Mouse (Mus musculus): Measurements from ENCODE around the gene Gaa. TPM values are rescaled to one million over a fixed set of nuclear protein-coding genes. Genes with fewer than 3 reads are reported as not detected.

The Gaa gene
- 116 and 117 TPM in 2 replicates for polyA plus RNA-seq (2016; fragmentation: Nextera tagmentation; extraction: Ambion mirVana)

GRCm38 (mm10) chr11:119267768-119268556 lies at the start of gene Gaa:
Gene Gaa, plus strand, starts transcription at chr11:119267887.
- H3K9me3 ChIP-seq (replicated peaks): no peaks in the 10 kb centered on the region
- peak within 1 kb of the TSS; percentile 98 for H3K4me2 ChIP-seq
- peak within 1 kb of the TSS; percentile 44; the same call in 1 of the 2 replicates for H3K27ac ChIP-seq (ENCODE audit: poor library complexity, severe bottlenecking)
- H3K4me3 ChIP-seq: peak within 1 kb of the TSS; percentile 86
- peak within 1 kb of the TSS; percentile 91 for H3K9ac ChIP-seq
- no peaks in the 10 kb centered on the region for H3K27me3 ChIP-seq (replicated peaks)
- 4% methylated on average over 52 of the region's 52 CpGs for WGBS
- H3K4me1 ChIP-seq (replicated peaks): peaks cover 22% of the 10 kb centered on the region
- H3K36me3 ChIP-seq: peaks cover 26% of the 10 kb centered on the region
- ATAC-seq (ENCODE audit: insufficient number of reproducible peaks, low FRiP score): peak; percentile 89

DNA sequence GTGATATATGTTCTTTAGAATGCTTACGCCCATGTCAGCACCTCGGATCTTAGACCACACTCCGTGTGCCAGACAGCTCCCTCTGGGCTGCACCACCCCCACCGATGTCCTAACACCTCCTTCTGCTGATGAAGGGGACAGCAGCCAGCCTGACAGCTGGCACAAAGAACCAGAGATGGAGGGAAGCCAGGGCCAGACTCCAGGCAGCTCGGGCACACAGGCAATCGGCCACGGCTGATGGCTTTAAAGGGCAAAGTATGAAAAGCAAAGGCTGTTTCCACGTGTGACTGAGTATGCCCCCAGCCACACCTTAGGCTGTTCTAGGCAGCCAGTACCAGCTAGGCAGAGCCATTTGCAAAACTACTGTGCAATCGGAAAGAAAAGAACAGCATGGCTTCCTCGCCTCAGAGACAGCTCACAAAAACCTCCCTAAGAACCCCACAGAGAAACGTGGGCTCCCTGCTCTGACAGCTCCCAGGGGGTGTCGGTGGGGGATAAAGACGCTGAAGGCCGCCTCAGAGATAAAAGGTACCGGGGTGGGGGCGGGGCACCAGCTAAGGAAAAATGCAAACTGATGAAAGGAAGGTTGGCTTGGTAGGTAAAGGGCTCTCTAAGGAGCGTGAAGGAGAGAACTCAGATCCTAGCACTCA lies 47.7 kb upstream of the Gaa start:
- no peaks in the 10 kb centered on the region for H3K27me3 ChIP-seq (replicated peaks)
- H3K9ac ChIP-seq: peak overlapping the region; percentile 43; the same call in 1 of the 2 replicates
- H3K9me3 ChIP-seq (replicated peaks): no peaks in the 10 kb centered on the region
- ATAC-seq (ENCODE audit: insufficient number of reproducible peaks, low FRiP score): no peak
- WGBS: 16% methylated on average over 17 of the region's 17 CpGs
- no peaks in the 10 kb centered on the region for H3K36me3 ChIP-seq
- no peak overlapping the region for H3K4me3 ChIP-seq
- peaks cover 48% of the 10 kb centered on the region for H3K4me1 ChIP-seq (replicated peaks)
- peak overlapping the region; percentile 51 for H3K4me2 ChIP-seq
- peak overlapping the region; percentile 5; the same call in 1 of the 2 replicates for H3K27ac ChIP-seq (ENCODE audit: poor library complexity, severe bottlenecking)

- no peak overlapping the region for H3K4me2 ChIP-seq
- no peaks in the 10 kb centered on the region for H3K27me3 ChIP-seq (replicated peaks)
- no peak for ATAC-seq (ENCODE audit: insufficient number of reproducible peaks, low FRiP score)
- peaks cover 37% of the 10 kb centered on the region for H3K4me1 ChIP-seq (replicated peaks)
- H3K9me3 ChIP-seq (replicated peaks): no peaks in the 10 kb centered on the region
- H3K36me3 ChIP-seq: no peaks in the 10 kb centered on the region
- H3K27ac ChIP-seq (ENCODE audit: poor library complexity, severe bottlenecking): no peak overlapping the region
- H3K9ac ChIP-seq: no peak overlapping the region
- H3K4me3 ChIP-seq: no peak overlapping the region
- 54% methylated on average over 9 of the region's 11 CpGs for WGBS
Observed at GRCm38 (mm10) chr11:119221812-119222510, 45.7 kb upstream of the Gaa start.

GRCm38 (mm10) chr11:119223124-119223890 lies 44.4 kb upstream of the Gaa start:
- Histone ChIP-seq H3K36me3 (no peaks in the 10 kb centered on the region), H3K4me3 (no peak overlapping the region), H3K4me1 (replicated peaks) (peaks cover 46% of the 10 kb centered on the region), H3K9ac (no peak overlapping the region), H3K27ac (ENCODE audit: poor library complexity, severe bottlenecking) (no peak overlapping the region), H3K9me3 (replicated peaks) (no peaks in the 10 kb centered on the region), H3K4me2 (no peak overlapping the region), H3K27me3 (replicated peaks) (no peaks in the 10 kb centered on the region)
- WGBS: 79% methylated on average over 20 of the region's 20 CpGs
- no peak for ATAC-seq (ENCODE audit: insufficient number of reproducible peaks, low FRiP score)

DNA sequence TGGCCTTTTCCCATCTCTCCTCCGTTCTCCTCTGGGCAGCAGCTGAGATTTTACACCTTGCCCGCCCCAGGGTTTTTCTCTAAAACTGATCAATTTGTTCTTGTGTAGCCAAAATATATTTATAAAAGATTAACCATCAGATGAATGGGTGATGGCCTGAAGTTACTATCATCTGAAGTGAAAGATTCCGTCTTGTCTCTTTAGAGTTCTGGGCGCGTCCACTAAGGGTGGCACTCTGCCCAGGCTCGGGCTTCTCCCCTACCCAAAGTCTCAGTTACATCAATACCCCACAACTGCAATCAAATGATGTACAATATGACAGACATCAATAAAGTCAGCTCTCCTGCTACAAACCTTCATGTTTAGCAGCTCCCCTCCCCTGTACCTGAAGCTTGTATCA lies 42.8 kb upstream of the Gaa start:
- no peaks in the 10 kb centered on the region for H3K9me3 ChIP-seq (replicated peaks)
- no peak overlapping the region for H3K27ac ChIP-seq (ENCODE audit: poor library complexity, severe bottlenecking)
- 91% methylated on average over 6 of the region's 6 CpGs for WGBS
- ATAC-seq (ENCODE audit: insufficient number of reproducible peaks, low FRiP score): no peak
- H3K9ac ChIP-seq: no peak overlapping the region
- no peaks in the 10 kb centered on the region for H3K36me3 ChIP-seq
- peaks cover 43% of the 10 kb centered on the region for H3K4me1 ChIP-seq (replicated peaks)
- no peak overlapping the region for H3K4me3 ChIP-seq
- H3K4me2 ChIP-seq: no peak overlapping the region
- no peaks in the 10 kb centered on the region for H3K27me3 ChIP-seq (replicated peaks)

DNA sequence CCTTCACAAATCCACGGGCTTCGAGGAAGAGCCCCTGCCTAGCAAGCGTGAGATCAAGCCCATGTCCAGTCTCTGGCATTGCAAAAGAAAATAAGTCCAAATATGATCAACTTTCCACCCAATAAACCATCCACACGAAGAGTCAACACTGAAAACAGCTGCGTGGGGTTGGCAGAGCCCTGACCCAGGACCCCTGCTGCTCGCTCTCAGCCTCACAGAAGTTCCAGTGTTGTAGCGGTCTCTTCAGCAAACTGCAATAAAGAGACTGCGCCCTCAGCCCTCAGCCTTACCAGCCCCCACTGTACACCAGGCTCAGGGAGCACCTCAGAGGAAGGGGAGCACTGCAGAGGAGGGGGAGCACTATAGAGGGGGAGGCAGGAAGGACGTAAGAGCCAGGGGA lies 42.1 kb upstream of the Gaa start:
- H3K4me3 ChIP-seq: no peak overlapping the region
- WGBS: 82% methylated on average over 9 of the region's 9 CpGs
- ATAC-seq (ENCODE audit: insufficient number of reproducible peaks, low FRiP score): no peak
- no peak overlapping the region for H3K27ac ChIP-seq (ENCODE audit: poor library complexity, severe bottlenecking)
- no peaks in the 10 kb centered on the region for H3K36me3 ChIP-seq
- no peak overlapping the region for H3K9ac ChIP-seq
- H3K4me2 ChIP-seq: no peak overlapping the region
- H3K9me3 ChIP-seq (replicated peaks): no peaks in the 10 kb centered on the region
- peaks cover 36% of the 10 kb centered on the region for H3K4me1 ChIP-seq (replicated peaks)
- no peaks in the 10 kb centered on the region for H3K27me3 ChIP-seq (replicated peaks)

- Histone ChIP-seq H3K9me3 (replicated peaks) (no peaks in the 10 kb centered on the region), H3K27me3 (replicated peaks) (no peaks in the 10 kb centered on the region), H3K36me3 (no peaks in the 10 kb centered on the region), H3K4me3 (peak overlapping the region; percentile 80), H3K4me2 (peak overlapping the region; percentile 97), H3K9ac (peak overlapping the region; percentile 89), H3K4me1 (replicated peaks) (peaks cover 23% of the 10 kb centered on the region), H3K27ac (ENCODE audit: poor library complexity, severe bottlenecking) (peak overlapping the region; percentile 22; the same call in 1 of the 2 replicates)
- 1% methylated on average over 12 of the region's 12 CpGs for WGBS
- no peak for ATAC-seq (ENCODE audit: insufficient number of reproducible peaks, low FRiP score)
Observed at GRCm38 (mm10) chr11:119227591-119227990, 40.1 kb upstream of the Gaa start.

DNA sequence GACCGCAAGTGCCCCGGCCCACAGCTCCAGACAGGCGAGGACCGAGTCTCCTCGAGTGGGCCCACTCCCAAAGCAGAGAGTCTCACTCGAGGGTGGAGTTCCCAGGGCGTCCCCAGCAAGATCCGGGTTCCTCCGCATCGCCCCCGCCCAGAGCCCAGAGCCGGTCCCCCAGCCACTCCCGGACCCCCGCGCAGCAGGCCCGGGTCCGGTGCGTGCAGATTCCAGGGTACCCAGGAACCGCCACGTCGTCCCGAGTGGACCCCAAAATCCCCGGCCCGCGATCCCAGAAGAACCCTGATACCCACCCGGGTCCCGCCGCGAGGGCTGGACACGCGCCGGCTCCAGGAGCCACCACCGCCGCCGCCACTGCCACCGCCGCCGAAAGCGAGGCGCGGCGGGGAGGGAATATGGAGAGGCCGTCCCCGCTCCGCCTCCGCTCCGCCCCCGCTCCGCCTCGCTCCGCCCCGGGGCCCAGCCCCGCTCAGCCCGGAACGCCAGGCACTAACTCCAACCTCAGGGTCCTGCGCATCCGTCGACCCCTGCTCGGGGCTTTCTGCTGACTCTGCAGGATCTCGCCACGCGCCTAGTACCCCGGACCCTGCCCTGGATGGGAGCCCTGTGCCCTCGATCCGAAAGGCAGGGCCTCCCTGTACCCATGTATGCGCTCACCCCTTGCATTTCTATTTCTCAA lies 39.5 kb upstream of the Gaa start, which contains the start of the genes Tbc1d16 and Ccdc40:
Tbc1d16 (minus strand) TSS at position 409 of the 691 bp plus-strand sequence.
Ccdc40 (plus strand) TSS at position 482 of the 691 bp plus-strand sequence.
- Histone ChIP-seq H3K27me3 (replicated peaks) (no peaks in the 10 kb centered on the region), H3K4me2 (peak within 1 kb of the TSS; percentile 97), H3K36me3 (no peaks in the 10 kb centered on the region), H3K9ac (peak within 1 kb of the TSS; percentile 89), H3K4me3 (peak within 1 kb of the TSS; percentile 80), H3K27ac (ENCODE audit: poor library complexity, severe bottlenecking) (peak within 1 kb of the TSS; percentile 22; the same call in 1 of the 2 replicates), H3K4me1 (replicated peaks) (peaks cover 23% of the 10 kb centered on the region), H3K9me3 (replicated peaks) (no peaks in the 10 kb centered on the region)
- peak; percentile 87 for ATAC-seq (ENCODE audit: insufficient number of reproducible peaks, low FRiP score)
- under 1% methylated on average over 66 of the region's 66 CpGs for WGBS

- Histone ChIP-seq H3K9ac (peak overlapping the region; percentile 89; the same call in 1 of the 2 replicates), H3K4me1 (replicated peaks) (peaks cover 23% of the 10 kb centered on the region), H3K36me3 (no peaks in the 10 kb centered on the region), H3K27ac (ENCODE audit: poor library complexity, severe bottlenecking) (no peak overlapping the region), H3K27me3 (replicated peaks) (no peaks in the 10 kb centered on the region), H3K4me3 (peak overlapping the region; percentile 80), H3K9me3 (replicated peaks) (no peaks in the 10 kb centered on the region), H3K4me2 (peak overlapping the region; percentile 97)
- ATAC-seq (ENCODE audit: insufficient number of reproducible peaks, low FRiP score): peak; percentile 72
- WGBS: 3% methylated on average over 34 of the region's 34 CpGs
Observed at GRCm38 (mm10) chr11:119228846-119229626, 38.7 kb upstream of the Gaa start.

All from heart, embryonic 12.5 days (tissue).